Mouse (Mus musculus) kidney, adult 9 months (tissue): ENCODE measurements around the gene 1700003E16Rik.

ENCODE experiments used
- DNase-seq: peaks from one replicate; pipeline ENCODE4 v3.0.0; 2022

Gene 1700003E16Rik

GRCm38 (mm10) chr6:83208050-83208400 lies 51.8 kb downstream of the 1700003E16Rik start:
- no peak for DNase-seq

- DNase-seq, result no peak
Observed at GRCm38 (mm10) chr6:83210495-83210894, 54.3 kb downstream of the 1700003E16Rik start.

- no peak for DNase-seq
Observed at GRCm38 (mm10) chr6:83211526-83211925, 55.3 kb downstream of the 1700003E16Rik start.
